Mouse (Mus musculus): ENCODE measurements around the gene N6amt1. TPM values are rescaled to one million over a fixed set of nuclear protein-coding genes. Genes with fewer than 3 reads are reported as not detected.

N6amt1 gene
- total RNA-seq (2021), result 1 to 10 TPM; 6.4 to 9.6 TPM
- long read RNA-seq, experiment 1, partial matches to known transcripts, result 0 of 6 reads
- long read RNA-seq, experiment 1, other reads (novel, unspliced or antisense), result 2 of 6 reads
- long read RNA-seq, experiment 2, partial matches to known transcripts, result 1 of 3 reads
- long read RNA-seq, experiment 2, other reads (novel, unspliced or antisense), result 1 of 3 reads

DNA sequence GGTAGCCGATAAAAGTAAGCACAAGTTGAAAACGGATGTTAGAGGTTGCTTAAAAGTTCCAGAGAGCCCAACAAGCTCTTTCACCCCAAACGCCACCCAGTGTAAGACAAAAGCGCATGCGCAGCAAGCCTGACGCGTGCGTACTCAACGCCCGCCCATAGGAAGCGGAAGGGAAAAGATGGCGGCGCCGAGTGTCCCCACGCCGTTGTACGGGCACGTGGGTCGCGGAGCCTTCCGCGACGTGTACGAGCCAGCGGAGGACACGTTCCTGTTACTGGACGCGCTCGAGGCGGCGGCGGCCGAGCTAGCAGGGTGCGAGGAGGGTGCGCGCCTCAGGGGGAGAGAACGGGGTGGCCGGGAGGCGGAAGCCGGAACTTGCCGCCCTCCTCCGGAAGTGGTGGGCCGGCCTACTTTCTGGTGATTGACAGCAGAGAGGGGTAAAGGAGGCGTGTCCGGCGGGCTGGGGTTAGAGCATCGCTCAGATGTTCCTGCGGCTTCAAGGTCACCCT lies at the start of gene N6amt1:
TSS of gene N6amt1 (plus strand) at position 111 of the 509 bp plus-strand sequence.
- peak; percentile 89 to 93 for DNase-seq
- intact Hi-C loops (cut with DNase I), result no loop called here

DNA sequence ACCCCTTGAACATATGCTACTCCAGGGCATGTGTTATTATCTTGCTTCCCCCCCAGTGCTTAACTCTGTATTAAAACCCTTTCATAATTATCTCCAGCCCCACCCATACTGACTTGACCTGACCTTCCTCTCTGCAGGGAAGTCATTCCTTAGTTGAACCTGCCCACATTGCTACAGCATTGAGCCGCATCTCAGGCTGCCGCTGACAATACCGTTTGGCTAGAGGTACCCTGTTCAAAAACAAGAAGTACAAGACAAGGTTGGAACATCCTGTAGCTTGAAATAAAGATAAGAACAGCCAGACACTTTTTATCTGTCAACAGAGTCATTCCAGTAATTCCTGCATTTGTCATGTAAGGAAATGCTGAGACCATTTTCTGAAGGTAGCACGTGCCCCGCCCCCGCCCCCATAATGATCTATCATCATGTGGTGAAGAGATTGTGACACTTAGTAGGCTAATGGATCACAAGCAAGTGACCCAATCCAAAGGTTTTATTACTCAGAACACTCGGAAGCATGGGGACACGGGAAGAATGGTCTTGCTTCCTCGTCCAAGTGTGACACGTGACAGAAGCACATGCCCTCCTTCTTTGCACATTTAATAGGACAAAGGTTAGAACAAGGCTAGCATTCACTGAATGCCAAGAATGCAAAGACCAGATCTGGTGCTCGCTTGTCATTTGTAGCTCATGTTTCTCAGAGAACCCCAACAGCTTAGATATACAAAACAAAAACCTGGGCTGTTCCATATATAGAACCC lies 48.6 kb upstream of the N6amt1 start:
- DNase-seq, result no peak

DNA sequence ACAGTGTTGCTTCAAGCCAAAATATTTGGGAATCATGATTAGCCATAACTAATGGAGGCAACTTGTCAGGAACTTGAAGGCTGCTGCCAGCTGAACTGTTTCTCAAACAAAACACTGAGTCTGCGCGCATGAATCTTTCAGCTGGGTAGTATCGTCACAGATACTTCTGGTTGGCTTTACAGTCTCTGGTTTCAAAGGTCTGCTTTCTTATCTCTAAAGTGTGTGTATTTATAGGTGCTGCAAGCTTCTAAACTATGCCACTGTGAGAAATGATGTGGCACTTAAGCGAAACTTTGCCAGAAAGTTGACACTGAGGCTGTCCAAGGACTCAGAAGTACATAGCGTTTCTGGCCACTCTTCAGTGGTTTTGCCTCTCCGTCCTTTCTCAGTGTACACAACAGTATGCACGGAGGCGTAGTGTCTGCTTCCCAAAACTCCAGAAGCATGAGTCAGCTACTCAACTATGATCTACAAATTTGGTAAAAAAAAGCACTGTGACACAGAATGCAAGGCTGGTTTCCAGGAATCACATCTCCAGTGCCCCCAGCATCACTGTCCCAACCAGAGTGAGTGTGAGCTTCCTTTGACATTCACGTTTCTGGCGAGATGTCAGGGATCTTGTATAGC lies 46.8 kb upstream of the N6amt1 start:
- intact Hi-C loops (cut with DNase I), result no loop called here
- no peak for DNase-seq

More for the DNA sequence above, 48.6 kb upstream of the N6amt1 start:
- intact Hi-C loops (cut with DNase I), result no loop called here

DNA sequence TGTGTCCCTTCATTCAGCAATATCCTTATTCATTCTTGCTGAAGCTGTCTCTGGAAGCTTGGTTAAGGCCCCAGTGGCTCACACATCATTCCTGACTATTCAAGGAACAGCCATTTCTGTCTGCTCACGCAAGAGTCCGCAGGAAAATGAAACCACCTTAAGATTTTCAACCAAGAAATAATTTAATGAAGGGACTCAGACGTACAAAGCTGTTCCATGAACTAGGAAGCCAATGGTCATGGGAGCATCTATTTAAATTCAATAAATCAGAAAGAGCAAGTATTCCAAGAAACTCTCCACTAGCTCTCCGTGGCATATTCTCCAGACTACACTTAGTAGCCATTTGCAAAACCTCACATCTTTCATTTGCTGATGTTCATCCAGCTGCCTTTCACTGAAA lies 43.3 kb upstream of the N6amt1 start:
- no peak for DNase-seq
- intact Hi-C loops (cut with DNase I), result no loop called here

DNA sequence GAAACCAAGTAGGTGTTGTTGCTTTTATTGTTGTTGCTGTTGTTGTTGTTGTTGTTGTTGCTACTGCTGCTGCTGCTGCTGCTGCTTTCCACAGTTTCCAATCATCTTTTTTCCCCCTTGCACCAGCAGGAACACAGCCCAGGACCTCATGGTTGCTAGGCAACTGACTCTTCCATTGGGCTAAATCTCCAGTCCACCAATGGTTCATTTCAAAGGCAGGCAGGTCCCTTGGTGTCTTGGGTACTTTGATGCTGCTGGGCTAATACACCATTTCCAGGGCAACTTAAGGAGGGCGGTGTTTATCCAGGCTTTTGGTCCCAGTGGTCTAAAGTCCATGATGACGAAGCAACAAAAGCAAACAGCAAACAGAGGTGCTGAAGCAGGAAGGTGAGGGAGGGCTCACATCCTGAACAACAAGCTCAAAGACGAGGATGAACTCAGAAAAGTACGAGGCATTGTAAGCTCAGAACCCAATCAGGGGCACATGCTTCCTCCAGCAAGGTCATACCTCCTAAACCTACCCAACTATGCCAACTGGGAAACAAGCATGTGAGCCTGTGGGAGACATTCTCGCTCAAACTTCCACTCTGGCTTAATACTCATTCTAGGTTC lies 35.7 kb upstream of the N6amt1 start:
- DNase-seq, result no peak
- intact Hi-C loops (cut with DNase I), result no loop called here

DNA sequence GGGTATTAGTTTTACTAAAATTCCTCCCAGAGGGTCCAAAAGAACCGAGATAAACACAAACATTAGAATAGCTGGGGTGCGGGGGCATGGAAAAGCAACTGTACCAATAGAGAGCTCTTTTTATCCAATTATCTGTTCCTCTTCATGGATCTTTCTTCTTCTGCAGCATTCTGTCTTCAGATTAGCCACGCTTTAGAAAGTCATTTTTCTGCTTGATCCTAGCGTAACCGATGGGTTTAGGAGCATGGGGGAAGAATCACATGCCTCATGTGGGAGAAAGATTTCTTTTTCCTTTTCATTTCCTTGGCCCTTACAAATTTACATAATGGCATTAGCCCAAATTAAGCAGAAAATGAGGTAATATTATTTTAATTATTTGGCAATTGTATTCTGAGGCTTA lies 35.0 kb upstream of the N6amt1 start:
- intact Hi-C loops (cut with DNase I), result no loop called here
- no peak for DNase-seq

DNA sequence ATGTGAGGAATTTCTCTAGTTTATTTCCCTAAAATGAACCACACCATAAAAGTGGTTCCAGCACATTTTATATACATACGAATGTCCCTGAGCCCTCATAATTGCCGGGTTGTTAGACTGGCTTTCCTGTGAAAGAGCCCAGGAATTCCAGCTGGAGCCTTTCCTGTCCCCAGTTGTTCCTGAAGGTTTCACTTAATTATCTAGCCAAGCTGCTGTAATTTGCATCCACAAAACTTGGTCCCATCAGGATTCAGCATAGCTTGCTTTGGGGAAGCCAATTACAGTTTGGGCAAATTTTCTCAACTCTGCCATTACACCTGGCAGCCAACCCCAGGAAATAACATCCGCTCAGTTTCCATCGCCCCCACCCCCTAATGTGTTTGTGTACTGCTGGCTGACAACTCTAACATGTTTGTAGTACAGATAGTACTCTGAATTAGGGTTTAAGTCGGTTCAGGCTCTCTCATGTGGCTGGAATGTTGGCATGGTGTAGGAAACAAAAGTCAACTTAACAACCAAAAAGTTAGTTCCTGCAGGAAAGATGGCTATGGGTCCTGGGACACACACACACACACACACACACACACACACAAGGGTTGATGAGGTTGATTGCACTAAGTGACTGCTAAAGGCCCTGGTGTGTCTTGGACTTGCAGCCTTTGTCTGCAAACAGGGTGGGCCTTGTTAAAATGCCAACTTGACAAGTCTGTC lies 34.3 kb upstream of the N6amt1 start:
- intact Hi-C loops (cut with DNase I), result no loop called here
- DNase-seq, result peak; percentile 20 to 29

DNA sequence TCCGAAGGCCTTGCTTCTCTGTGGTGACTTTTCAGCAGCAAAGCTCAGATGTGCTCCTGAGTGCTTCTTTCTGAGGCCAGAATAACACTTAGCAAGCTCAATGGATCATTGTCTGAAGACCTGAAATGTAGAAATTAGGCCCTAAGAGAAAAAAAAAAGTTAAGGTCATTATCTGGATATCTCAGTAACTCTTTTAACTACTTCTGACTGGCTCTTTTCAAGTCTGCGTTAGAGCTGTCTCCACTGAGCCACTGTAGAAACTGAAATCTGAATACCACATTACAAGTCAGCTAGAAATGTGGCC lies 33.8 kb upstream of the N6amt1 start:
- DNase-seq, result no peak

DNA sequence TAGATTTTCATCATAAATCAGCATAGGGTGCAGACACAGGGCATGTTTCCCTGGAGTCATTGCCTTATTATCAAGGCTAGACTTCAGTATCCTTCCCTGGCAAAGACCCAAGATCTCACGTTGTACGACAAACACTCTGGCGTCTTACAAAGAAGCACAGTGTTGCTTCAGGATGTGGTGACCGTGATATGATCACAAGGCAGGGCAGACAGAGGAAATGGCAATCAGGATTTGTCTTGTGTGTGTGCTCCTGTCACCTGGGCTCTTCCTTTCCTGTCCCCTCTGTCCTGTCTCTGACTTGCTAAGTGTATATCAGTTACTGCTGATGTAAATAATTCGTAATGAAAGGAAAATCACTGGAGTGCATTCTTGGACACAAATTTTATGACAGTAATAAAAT lies 29.4 kb upstream of the N6amt1 start:
- intact Hi-C loops (cut with DNase I), result no loop called here
- no peak for DNase-seq

More for the DNA sequence above, 33.8 kb upstream of the N6amt1 start:
- intact Hi-C loops (cut with DNase I), result no loop called here

DNA sequence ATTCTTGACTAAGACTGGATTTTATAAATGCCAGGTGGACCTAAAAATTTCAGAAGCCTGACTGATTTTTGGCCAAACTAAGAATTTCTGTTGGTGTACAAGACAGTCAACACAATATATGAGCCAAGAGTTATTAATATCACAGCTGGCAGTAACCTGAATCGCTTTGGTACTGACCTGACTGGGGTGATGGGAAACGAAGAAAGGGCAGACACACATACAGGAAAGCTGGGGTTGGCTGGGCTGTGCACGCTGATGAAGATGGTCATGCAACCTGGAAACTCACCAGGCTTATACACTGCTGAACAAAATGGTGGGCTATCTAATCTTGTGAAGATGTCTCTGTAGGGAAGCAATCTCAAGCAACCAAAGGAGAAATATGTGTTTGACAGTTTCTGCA lies 24.0 kb upstream of the N6amt1 start:
- no peak for DNase-seq
- intact Hi-C loops (cut with DNase I), result no loop called here

DNA sequence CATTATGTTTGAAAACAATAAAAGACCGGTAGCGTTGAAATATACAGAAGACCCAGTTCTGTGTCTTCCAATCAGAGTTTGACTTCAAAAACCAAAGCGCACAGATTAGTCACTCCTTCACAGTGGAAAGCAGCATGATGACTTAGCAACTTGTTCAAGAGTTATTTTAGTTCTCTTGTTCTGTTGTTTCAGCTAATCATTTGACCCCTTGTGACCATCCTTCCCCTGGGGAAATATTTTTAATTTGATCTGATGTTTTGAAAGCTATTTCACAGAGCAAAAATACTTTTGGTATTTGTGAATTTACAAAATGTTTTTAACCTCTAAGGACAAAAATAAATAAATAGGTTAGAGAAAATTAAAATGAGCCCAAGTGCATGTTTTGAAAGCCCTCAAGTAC lies 19.2 kb upstream of the N6amt1 start:
- no peak for DNase-seq
- intact Hi-C loops (cut with DNase I), result no loop called here

DNA sequence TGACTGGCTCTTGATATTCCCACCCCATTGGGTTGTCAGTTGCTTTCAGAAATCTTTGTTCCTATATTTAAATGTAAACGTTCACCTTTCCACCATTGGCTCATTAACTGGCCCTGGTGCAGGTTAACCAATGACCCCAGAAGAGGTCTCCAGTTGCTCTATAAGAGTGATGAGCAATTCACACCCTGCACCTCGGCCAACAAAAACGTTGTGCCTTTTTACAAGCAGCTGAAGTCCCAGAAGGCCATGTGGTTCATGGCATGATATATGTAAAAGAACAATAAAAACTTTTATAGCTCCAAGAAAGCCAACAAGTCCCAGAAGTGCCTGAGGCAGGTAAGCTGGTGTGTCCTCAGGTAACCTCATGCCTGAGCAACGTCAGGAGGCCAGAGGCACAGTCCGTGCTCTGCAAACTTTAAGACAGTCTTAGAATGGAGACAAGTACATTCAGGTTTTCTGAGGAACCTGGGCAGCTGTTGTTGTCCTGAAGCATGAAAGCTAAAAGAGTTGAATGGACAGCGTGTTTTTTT lies 12.9 kb upstream of the N6amt1 start:
- no peak for DNase-seq
- intact Hi-C loops (cut with DNase I), result no loop called here

DNA sequence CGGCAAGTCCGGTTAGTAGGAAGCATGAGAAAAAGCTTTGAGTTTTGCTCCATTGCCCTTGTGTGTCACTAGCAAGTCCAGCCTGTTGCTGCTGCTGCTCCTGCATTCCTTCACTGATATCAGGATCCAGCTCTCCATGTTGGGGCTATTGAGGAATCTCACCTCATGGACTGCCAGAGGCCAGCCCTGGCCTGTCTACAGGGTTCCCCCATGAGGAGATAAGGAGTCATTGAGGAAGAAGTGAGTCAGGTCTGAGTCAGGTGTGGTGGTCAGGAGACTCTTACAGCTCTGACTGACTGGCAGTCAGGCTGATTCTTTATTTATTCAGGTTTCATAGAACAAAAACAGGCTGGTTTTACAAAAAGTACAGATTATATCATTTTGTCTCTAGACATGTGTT lies 5.9 kb upstream of the N6amt1 start:
- intact Hi-C loops (cut with DNase I), result no loop called here
- no peak for DNase-seq

DNA sequence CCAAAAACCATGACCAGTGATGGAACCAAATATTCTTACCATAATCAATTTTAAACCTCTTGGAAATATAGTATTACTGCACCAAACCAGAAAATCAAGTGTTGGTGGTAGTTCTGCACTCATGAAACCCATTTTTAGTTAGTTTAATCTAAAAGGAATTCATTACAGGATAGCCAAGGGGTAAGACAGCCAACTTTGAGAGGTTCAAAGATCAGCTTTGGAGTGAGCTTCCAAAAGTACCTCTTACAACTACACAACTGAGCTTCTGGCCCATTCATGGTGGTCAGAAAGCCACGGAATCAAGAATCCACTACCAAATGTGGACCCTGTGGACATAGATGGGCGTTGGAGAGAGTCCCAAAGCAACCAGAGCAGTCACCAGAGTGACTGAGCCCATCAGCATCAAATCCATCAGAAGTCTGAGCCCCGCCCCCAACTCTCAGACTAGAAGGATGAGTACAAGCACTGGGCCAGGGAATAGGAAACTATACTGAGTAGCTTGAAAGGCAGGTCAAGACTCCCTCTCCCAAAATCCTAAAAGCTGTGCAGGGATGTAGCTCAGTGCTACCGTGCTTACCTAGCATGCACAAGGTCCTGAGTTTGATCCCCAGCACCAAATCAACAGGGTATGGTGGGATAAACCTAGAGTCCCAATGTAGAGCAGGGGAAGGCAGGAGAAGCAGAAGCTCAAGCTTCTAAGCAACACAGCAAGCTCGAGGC lies 2.4 kb upstream of the N6amt1 start:
- no peak for DNase-seq
- intact Hi-C loops (cut with DNase I), result no loop called here

DNA sequence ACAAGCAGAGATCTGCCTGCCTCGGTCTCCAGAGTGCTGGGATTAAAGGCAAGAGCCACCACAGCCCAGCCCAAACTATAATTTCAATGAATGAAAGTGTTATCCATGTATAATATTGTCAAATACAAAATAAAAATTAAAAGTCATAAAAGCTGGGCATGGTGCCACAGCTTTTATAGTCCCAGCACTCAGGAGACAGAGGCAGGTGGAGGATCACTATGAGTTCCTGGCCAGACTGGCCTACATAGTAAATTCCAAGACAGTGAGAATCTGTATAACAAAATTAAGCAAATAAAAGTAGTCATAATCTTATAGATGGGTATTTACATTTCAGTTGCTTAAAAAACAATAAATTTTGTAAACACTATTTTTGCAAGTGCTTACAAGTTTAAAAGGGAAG lies 380 bp upstream of the N6amt1 start:
- intact Hi-C loops (cut with DNase I), result no loop called here
- DNase-seq, result no peak

DNA sequence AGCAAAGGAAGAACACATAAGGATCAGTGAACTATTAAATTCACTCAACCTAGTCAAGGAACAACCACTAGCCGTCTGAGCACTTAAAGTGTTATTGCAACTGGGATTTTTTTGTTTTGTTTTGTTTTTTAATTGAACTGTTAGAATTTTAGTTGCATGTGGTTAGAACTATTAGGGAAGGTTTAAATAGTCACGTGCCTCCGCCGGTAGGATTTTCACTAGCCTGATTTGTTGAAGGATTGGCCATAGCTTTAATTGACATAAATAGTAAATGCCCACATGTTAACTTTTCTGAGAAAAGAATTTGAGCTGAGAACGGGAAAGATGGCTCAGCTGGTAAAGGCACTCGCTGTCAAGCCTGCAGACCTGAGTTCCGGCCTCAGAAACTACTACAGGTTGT lies 763 bp downstream of the N6amt1 start:
- intact Hi-C loops (cut with DNase I), result no loop called here
- no peak for DNase-seq

DNA sequence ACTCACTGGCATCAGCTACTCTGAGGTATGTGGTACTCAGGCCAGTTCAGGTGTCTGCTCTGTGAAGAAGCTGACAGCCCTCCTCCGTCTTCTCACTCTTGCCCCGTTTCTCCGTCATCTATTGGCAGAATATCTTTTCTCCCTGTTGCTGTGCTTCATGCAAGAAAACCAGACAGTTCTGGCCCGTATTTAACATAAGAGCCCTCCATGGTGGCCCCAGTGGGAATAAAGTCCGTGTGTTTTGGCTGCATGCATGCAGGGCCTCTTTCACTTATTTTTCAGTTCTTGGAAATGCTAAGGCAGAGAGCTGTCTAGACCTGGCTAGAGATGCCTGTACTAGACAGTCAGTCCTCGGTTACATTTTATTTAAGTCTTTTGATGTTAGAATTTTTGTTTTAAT lies 6.1 kb downstream of the N6amt1 start:
- intact Hi-C loops (cut with DNase I), result loop anchor here (5.0 kb wide), 1 partner anchor 62 kb away; no protein-coding TSS in a partner anchor
- no peak for DNase-seq

DNA sequence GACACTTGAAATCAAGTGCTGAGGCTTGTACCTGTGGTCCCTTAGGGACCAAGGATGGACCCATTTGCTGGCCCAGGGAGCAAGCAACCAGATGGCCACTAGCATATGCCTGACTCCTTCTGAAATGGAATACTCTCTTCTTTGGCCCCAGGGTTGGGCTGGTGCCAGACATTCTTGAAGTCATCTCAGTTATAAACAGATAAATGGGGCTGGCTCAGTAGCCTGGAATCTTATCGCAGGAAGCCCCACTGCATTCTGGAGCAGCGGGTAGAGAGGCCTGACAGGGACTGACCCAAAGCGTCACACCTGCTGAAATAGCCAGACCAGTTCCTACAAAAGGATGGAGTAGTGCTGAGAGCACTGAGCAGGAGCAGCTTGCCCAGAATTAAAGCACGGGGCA lies 10.2 kb downstream of the N6amt1 start:
- DNase-seq, result no peak
- intact Hi-C loops (cut with DNase I), result loop anchor here (5.0 kb wide), 1 partner anchor 58 kb away; no protein-coding TSS in a partner anchor

DNA sequence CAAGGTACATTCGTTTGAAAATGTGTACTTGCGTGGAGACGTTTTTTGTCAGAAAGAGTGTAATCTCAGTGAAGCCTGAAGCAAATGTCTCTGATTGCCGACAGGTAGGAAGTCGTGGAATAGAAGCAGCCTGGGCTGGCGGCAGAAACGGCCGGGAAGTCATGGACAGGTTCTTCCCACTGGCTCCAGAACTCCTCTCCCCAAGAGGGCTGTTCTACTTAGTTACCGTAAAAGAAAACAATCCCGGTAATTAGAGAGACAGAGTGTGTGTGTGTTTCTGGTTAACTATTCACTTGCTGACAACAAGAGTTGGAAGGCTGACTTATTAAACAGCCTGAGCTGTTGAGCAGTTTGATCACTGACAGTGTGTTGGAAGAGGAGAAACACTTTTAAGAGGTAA lies 12.1 kb downstream of the N6amt1 start:
- no peak for DNase-seq
- intact Hi-C loops (cut with DNase I), result no loop called here

DNA sequence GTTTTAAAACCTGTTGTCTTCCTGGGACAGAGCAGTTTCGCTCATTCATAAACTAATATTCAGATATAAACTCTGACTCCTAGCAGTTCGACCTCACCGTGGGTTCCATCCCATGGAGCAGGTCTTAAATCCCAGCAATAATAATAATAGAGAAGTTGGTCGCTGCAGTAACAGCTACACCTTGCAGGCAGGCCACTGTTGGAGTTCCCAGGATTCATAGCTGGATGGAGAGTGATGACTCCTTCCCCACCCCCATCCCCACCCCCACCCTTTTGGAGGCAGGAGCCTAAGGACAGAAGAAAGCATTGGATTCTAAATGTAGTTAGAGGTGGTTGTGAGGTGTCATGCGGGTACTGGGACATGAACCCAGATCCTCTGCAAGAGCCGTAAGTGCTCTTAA lies 12.5 kb downstream of the N6amt1 start:
- intact Hi-C loops (cut with DNase I), result no loop called here
- no peak for DNase-seq

Data from gastrocnemius, postnatal 36 days (tissue).